Mouse (Mus musculus) lung, embryonic 16.5 days (tissue): ENCODE results near the gene Prkacb. TPM values are rescaled to one million over a fixed set of nuclear protein-coding genes. Genes with fewer than 3 reads are reported as not detected.

Source experiments
- ATAC-seq: fragments of 200-750 bp; cut with Nextera tagmentation; 2 replicates; pipeline ENCODE4 v1.8.0; 2017; ENCODE audit warnings: low read depth, mild to moderate bottlenecking, moderate library complexity
- H3K27ac ChIP-seq: fragments of 300-500 bp; sonication (generic); 2 replicates; pipeline ENCODE4 v1.5.1; 2014; ENCODE audit warnings: mild to moderate bottlenecking, control low read depth, low read length
- H3K27me3 ChIP-seq: fragments of 300-500 bp; sonication (generic); 2 replicates; pipeline ENCODE4 v1.6.1; 2014; ENCODE audit warnings: low read depth, low read length, mixed read lengths; ENCODE audit not compliant: control insufficient read depth, insufficient read depth
- H3K36me3 ChIP-seq: fragments of 300-500 bp; sonication (generic); 2 replicates; pipeline ENCODE4 v1.6.1; 2014; ENCODE audit warnings: low read length; ENCODE audit not compliant: control insufficient read depth, insufficient read depth
- H3K4me1 ChIP-seq: fragments of 300-500 bp; sonication (generic); replicated peaks from 2 replicates; pipeline ENCODE4 v1.6.1; 2014; ENCODE audit warnings: low read length, mixed read lengths; ENCODE audit not compliant: control insufficient read depth, insufficient read depth
- H3K4me2 ChIP-seq: fragments of 300-500 bp; sonication (generic); 2 replicates; pipeline ENCODE4 v1.6.1; 2014; ENCODE audit warnings: low read depth, low read length, control low read depth
- H3K4me3 ChIP-seq: fragments of 300-500 bp; sonication (generic); 2 replicates; pipeline ENCODE4 v1.5.1; 2014; ENCODE audit warnings: mild to moderate bottlenecking, low read length, control low read depth
- H3K9ac ChIP-seq: fragments of 300-500 bp; sonication (generic); 2 replicates; pipeline ENCODE4 v1.6.1; 2014; ENCODE audit warnings: low read length, control low read depth
- H3K9me3 ChIP-seq: fragments of 300-500 bp; sonication (generic); 2 replicates; pipeline ENCODE4 v1.6.1; 2016; ENCODE audit warnings: low read length; ENCODE audit not compliant: control insufficient read depth
- WGBS: fragments of 180-500 bp; shearing (Covaris S2); extraction: QIAGEN DNeasy Blood & Tissue Kit; methylation state at CpG from one replicate; pipeline ENCODE4 v1.1.7; 2014; 5-methylcytosine and 5-hydroxymethylcytosine counted together
- polyA plus RNA-seq: library from polyadenylated mRNA; unstranded; fragments of >200 nt; fragmentation: Nextera tagmentation; extraction: Ambion mirVana; gene quantifications from 2 replicates; pipeline ENCODE4 v1.2.1, GENCODE M21; 2015

The Prkacb gene
- polyA plus RNA-seq, 1 experiment from 2014 or later = 61.9 TPM

GRCm38 (mm10) chr3:146686428-146686827 is 126.4 kb downstream of the Prkacb start:
- Histone ChIP-seq H3K4me1 (peaks cover 6% of the 10 kb centered on the region; the same call in 1 of the 2 replicates), H3K9ac (no peak overlapping the region), H3K4me3 (no peak overlapping the region), H3K4me2 (no peak overlapping the region), H3K27me3 (no peaks in the 10 kb centered on the region), H3K36me3 (no peaks in the 10 kb centered on the region), H3K9me3 (no peaks in the 10 kb centered on the region), H3K27ac (no peak overlapping the region)
- no peak for ATAC-seq
- 79% methylated on average over 8 of the region's 8 CpGs for WGBS

- Histone ChIP-seq H3K9me3 (no peaks in the 10 kb centered on the region), H3K27me3 (no peaks in the 10 kb centered on the region), H3K4me3 (peak within 1 kb of the TSS; percentile 57), H3K9ac (peak within 1 kb of the TSS; percentile 64), H3K4me1 (peaks cover 6% of the 10 kb centered on the region; the same call in 1 of the 2 replicates), H3K4me2 (peak within 1 kb of the TSS; percentile 91), H3K27ac (no peak within 1 kb of the TSS), H3K36me3 (no peaks in the 10 kb centered on the region)
- peak; percentile 92 for ATAC-seq
- WGBS = 1% methylated on average over 47 of the region's 50 CpGs
Observed at GRCm38 (mm10) chr3:146684811-146685675, 127.7 kb downstream of the Prkacb start, which contains the start of gene Samd13. Gene Samd13, minus strand, starts transcription at chr3:146685592.

GRCm38 (mm10) chr3:146683095-146683494 is 129.7 kb downstream of the Prkacb start:
- Histone ChIP-seq H3K9ac (no peak overlapping the region), H3K4me1 (peaks cover 6% of the 10 kb centered on the region; the same call in 1 of the 2 replicates), H3K4me2 (no peak overlapping the region), H3K4me3 (no peak overlapping the region), H3K27ac (no peak overlapping the region), H3K9me3 (no peaks in the 10 kb centered on the region), H3K36me3 (no peaks in the 10 kb centered on the region), H3K27me3 (no peaks in the 10 kb centered on the region)
- 65% methylated on average over 2 of the region's 2 CpGs for WGBS
- no peak for ATAC-seq

- H3K27me3 ChIP-seq = no peaks in the 10 kb centered on the region
- peaks cover 6% of the 10 kb centered on the region; the same call in 1 of the 2 replicates for H3K4me1 ChIP-seq
- 0 out of 2 replicates have a peak overlapping the region, but pooled peaks have one; percentile 3 for H3K27ac ChIP-seq
- peak; percentile 11; the same call in 1 of the 2 replicates for ATAC-seq
- H3K4me2 ChIP-seq = peak overlapping the region; percentile 60
- no peaks in the 10 kb centered on the region for H3K36me3 ChIP-seq
- no peaks in the 10 kb centered on the region for H3K9me3 ChIP-seq
- WGBS = 38% methylated on average over 13 of the region's 13 CpGs
- peak overlapping the region; percentile 37 for H3K4me3 ChIP-seq
- peak overlapping the region; percentile 24; the same call in 1 of the 2 replicates for H3K9ac ChIP-seq
Observed at GRCm38 (mm10) chr3:146682140-146682651, 130.6 kb downstream of the Prkacb start.

GRCm38 (mm10) chr3:146681696-146682095 is 131.1 kb downstream of the Prkacb start:
- H3K9me3 ChIP-seq = no peaks in the 10 kb centered on the region
- peak overlapping the region; percentile 60 for H3K4me2 ChIP-seq
- 45% methylated on average over 8 of the region's 8 CpGs for WGBS
- peak overlapping the region; percentile 37; the same call in 1 of the 2 replicates for H3K4me3 ChIP-seq
- peaks cover 6% of the 10 kb centered on the region; the same call in 1 of the 2 replicates for H3K4me1 ChIP-seq
- H3K27me3 ChIP-seq = no peaks in the 10 kb centered on the region
- ATAC-seq = no peak
- H3K27ac ChIP-seq = no peak overlapping the region
- no peak overlapping the region; the same call in 1 of the 2 replicates for H3K9ac ChIP-seq
- H3K36me3 ChIP-seq = no peaks in the 10 kb centered on the region

GRCm38 (mm10) chr3:146680625-146681024 is 132.2 kb downstream of the Prkacb start:
- Histone ChIP-seq H3K4me1 (peaks cover 6% of the 10 kb centered on the region; the same call in 1 of the 2 replicates), H3K4me3 (no peak overlapping the region), H3K9me3 (no peaks in the 10 kb centered on the region), H3K27ac (no peak overlapping the region), H3K27me3 (no peaks in the 10 kb centered on the region), H3K36me3 (no peaks in the 10 kb centered on the region), H3K4me2 (no peak overlapping the region), H3K9ac (no peak overlapping the region)
- 89% methylated on average over 13 of the region's 13 CpGs for WGBS
- no peak for ATAC-seq

GRCm38 (mm10) chr3:146679646-146680045 is 133.1 kb downstream of the Prkacb start:
- Histone ChIP-seq H3K27ac (no peak overlapping the region), H3K9ac (no peak overlapping the region), H3K4me3 (no peak overlapping the region), H3K36me3 (no peaks in the 10 kb centered on the region), H3K9me3 (no peaks in the 10 kb centered on the region), H3K4me2 (no peak overlapping the region), H3K4me1 (peaks cover 4% of the 10 kb centered on the region; the same call in 1 of the 2 replicates), H3K27me3 (no peaks in the 10 kb centered on the region)
- no peak for ATAC-seq
- WGBS = 93% methylated on average over 16 of the region's 16 CpGs
